9 mouse cellular contexts compared by ENCODE assay signal in genomic region chr1:154788069-154788468, GRCm38 (mm10).
DNase-seq lines count a peak whose midpoint lies in the region; ATAC-seq and TF ChIP-seq lines count a peak whose summit lies in the region.
"Had no signal": no experiment of that assay in that cellular context is flagged by ENCODE, and none has a peak within 500 bp of the region (broad histone marks: within the 10 kb centered on the region; RNA-seq: fewer than 3 reads in every experiment).

No protein-coding gene starts in this region.

- H3K27ac ChIP-seq in liver, embryonic 11.5 days (ENCODE audit: low read depth, low read length), result no peak overlapping the region
- H3K27ac ChIP-seq in neural tube, embryonic 12.5 days, result no peak overlapping the region
- H3K27ac ChIP-seq in testis, adult 2 months (ENCODE audit: control insufficient read depth, insufficient read depth, low read depth, low read length), result no peak overlapping the region

- H3K27me3 ChIP-seq in liver, embryonic 11.5 days (replicated peaks; ENCODE audit: control insufficient read depth, insufficient read depth, low read length), result no peaks in the 10 kb centered on the region
- peaks cover 9% of the 10 kb centered on the region; the same call in 1 of the 2 replicates for H3K27me3 ChIP-seq in neural tube, embryonic 12.5 days (replicated peaks)
- H3K27me3 ChIP-seq in testis, adult 2 months (ENCODE audit: control insufficient read depth, insufficient read depth, low read length), result no peaks in the 10 kb centered on the region

- DNase-seq in urinary bladder, postnatal 14 days (ENCODE audit: low spot score), result peak; percentile 71
- DNase-seq in urinary bladder, adult 2 months (ENCODE audit: low spot score), result no peak
- peak; percentile 95 for DNase-seq in cerebellum, postnatal 14 days
- peak; percentile 81 for DNase-seq in gastrocnemius, postnatal 10 days
- peak; percentile 90 for DNase-seq in kidney, postnatal 10 days
- DNase-seq in liver, embryonic 11.5 days (ENCODE audit: low spot score), result peak; percentile 63

- TF ChIP-seq POLR2A in testis, adult 2 months (IDR thresholded peaks at IDR 0.05; ENCODE audit: control insufficient read depth, low read depth, low read length), result no peak

- peak; percentile 75; the same call in 1 of the 2 replicates for TF ChIP-seq CTCF in testis, adult 2 months (IDR thresholded peaks at IDR 0.05; ENCODE audit: control insufficient read depth, insufficient read depth, insufficient replicate concordance, low read depth, low read length)

- no peaks in the 10 kb centered on the region for H3K9me3 ChIP-seq in liver, embryonic 11.5 days (ENCODE audit: control insufficient read depth, low read length)
- no peaks in the 10 kb centered on the region for H3K9me3 ChIP-seq in neural tube, embryonic 12.5 days

- H3K4me2 ChIP-seq in liver, embryonic 11.5 days, result no peak overlapping the region
- no peak overlapping the region for H3K4me2 ChIP-seq in neural tube, embryonic 12.5 days (replicated peaks)

- no peak overlapping the region for H3K9ac ChIP-seq in liver, embryonic 11.5 days (ENCODE audit: low read depth, low read length)
- H3K9ac ChIP-seq in neural tube, embryonic 12.5 days, result no peak overlapping the region

- H3K4me3 ChIP-seq in liver, embryonic 11.5 days (ENCODE audit: low read depth, low read length), result no peak overlapping the region
- no peak overlapping the region for H3K4me3 ChIP-seq in neural tube, embryonic 12.5 days
- no peak overlapping the region for H3K4me3 ChIP-seq in testis, adult 2 months (ENCODE audit: control insufficient read depth, low read depth, low read length)
- H3K4me3 ChIP-seq: erythroblast, embryonic 14.5 days had no signal

- no peaks in the 10 kb centered on the region for H3K36me3 ChIP-seq in liver, embryonic 11.5 days (ENCODE audit: control insufficient read depth, insufficient read depth, low read length)
- no peaks in the 10 kb centered on the region for H3K36me3 ChIP-seq in neural tube, embryonic 12.5 days
- no peaks in the 10 kb centered on the region for H3K36me3 ChIP-seq in testis, adult 2 months (ENCODE audit: control insufficient read depth, insufficient read depth, low read length)

- no peaks in the 10 kb centered on the region for H3K4me1 ChIP-seq in liver, embryonic 11.5 days (replicated peaks; ENCODE audit: control insufficient read depth, insufficient read depth, low read length)
- H3K4me1 ChIP-seq in neural tube, embryonic 12.5 days, result peaks cover 3% of the 10 kb centered on the region; the same call in 1 of the 2 replicates
- peaks cover 9% of the 10 kb centered on the region for H3K4me1 ChIP-seq in testis, adult 2 months (ENCODE audit: control insufficient read depth, insufficient read depth, low read length)

- no peak for ATAC-seq in liver, embryonic 11.5 days (replicated peaks; ENCODE audit: low FRiP score)
- peak; percentile 42; the same call in 1 of the 2 replicates for ATAC-seq in neural tube, embryonic 12.5 days (ENCODE audit: low FRiP score, low read depth)

- 12% methylated on average over 5 of the region's 5 CpGs for WGBS in liver, embryonic 11.5 days
- 6% methylated on average over 5 of the region's 5 CpGs for WGBS in neural tube, embryonic 12.5 days
